Mouse (Mus musculus) stomach, embryonic 14.5 days (tissue): ENCODE data around the gene Plcg2. TPM values are rescaled to one million over a fixed set of nuclear protein-coding genes. Genes with fewer than 3 reads are reported as not detected.
A peak's percentile ranks its signal among the peaks of the same experiment; 100 is the strongest.

ENCODE experiments used
- ATAC-seq: fragments of 200-750 bp; cut with Nextera tagmentation; 2 replicates; pipeline ENCODE4 v1.8.0; 2017; ENCODE audit warnings: low read depth, moderate TSS enrichment; ENCODE audit not compliant: insufficient number of reproducible peaks, insufficient read depth, low FRiP score
- H3K27ac ChIP-seq: fragments of 300-500 bp; sonication (generic); 2 replicates; pipeline ENCODE4 v1.5.1; 2014; ENCODE audit warnings: mild to moderate bottlenecking, low read length, moderate library complexity, mixed read lengths
- H3K27me3 ChIP-seq: fragments of 300-500 bp; sonication (generic); 2 replicates; pipeline ENCODE4 v1.6.1; 2014; ENCODE audit warnings: low read length, control low read depth, mixed read lengths; ENCODE audit not compliant: control insufficient read depth, insufficient read depth
- H3K36me3 ChIP-seq: fragments of 300-500 bp; sonication (generic); 2 replicates; pipeline ENCODE4 v1.6.1; 2014; ENCODE audit warnings: mild to moderate bottlenecking, control low read depth, low read length, moderate library complexity, mixed read lengths; ENCODE audit not compliant: control insufficient read depth, insufficient read depth
- H3K4me1 ChIP-seq: fragments of 300-500 bp; sonication (generic); 2 replicates; pipeline ENCODE4 v1.6.1; 2014; ENCODE audit warnings: low read length, control low read depth, mixed read lengths; ENCODE audit not compliant: control insufficient read depth, insufficient read depth
- H3K4me2 ChIP-seq: fragments of 300-500 bp; sonication (generic); replicated peaks from 2 replicates; pipeline ENCODE4 v1.6.1; 2014; ENCODE audit warnings: low read depth, low read length, control low read depth
- H3K4me3 ChIP-seq: fragments of 300-500 bp; sonication (generic); 2 replicates; pipeline ENCODE4 v1.5.1; 2014; ENCODE audit warnings: low read depth, low read length, control low read depth
- H3K9ac ChIP-seq: fragments of 300-500 bp; sonication (generic); replicated peaks from 2 replicates; pipeline ENCODE4 v1.6.1; 2014; ENCODE audit warnings: low read depth, mild to moderate bottlenecking, control low read depth, low read length, moderate library complexity, mixed read lengths
- H3K9me3 ChIP-seq: fragments of 300-500 bp; sonication (generic); 2 replicates; pipeline ENCODE4 v1.6.1; 2016; ENCODE audit warnings: low read depth, low read length, control low read depth; ENCODE audit not compliant: control insufficient read depth
- WGBS: fragments of 180-500 bp; shearing (Covaris S2); extraction: QIAGEN DNeasy Blood & Tissue Kit; methylation state at CpG from one replicate; pipeline ENCODE4 v1.1.7; 2014; 5-methylcytosine and 5-hydroxymethylcytosine counted together
- polyA plus RNA-seq: library from polyadenylated mRNA; unstranded; fragments of >200 nt; fragmentation: Nextera tagmentation; extraction: Ambion mirVana; gene quantifications from 2 replicates; pipeline ENCODE4 v1.2.1, GENCODE M21; 2014

The Plcg2 gene
- polyA plus RNA-seq, 1 experiment from 2014 or later = 3.1 TPM

DNA sequence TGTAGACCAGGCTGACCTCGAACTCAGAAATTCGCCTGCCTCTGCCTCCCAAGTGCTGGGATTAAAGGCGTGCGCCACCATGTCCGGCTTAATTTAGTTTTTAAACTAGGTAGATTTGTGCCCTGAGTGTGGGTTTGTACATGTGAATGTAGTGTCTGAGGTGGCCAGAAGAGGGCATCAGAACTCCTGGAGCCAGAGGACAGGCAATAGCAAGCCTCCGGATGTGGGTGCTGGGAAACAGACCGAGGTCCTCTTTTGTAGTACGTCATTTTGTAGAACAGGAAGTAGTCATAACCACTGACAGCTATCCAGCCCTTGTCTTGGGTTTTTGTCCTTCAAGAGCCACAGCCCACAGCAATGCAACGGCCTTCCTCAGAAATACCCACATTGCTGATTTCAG is 141.5 kb downstream of the Plcg2 start:
- Histone ChIP-seq H3K27ac (no peak overlapping the region), H3K9ac (no peak overlapping the region), H3K27me3 (no peaks in the 10 kb centered on the region), H3K4me2 (no peak overlapping the region), H3K4me1 (no peaks in the 10 kb centered on the region), H3K4me3 (no peak overlapping the region), H3K9me3 (no peaks in the 10 kb centered on the region), H3K36me3 (no peaks in the 10 kb centered on the region)
- no peak for ATAC-seq
- WGBS = 93% methylated on average over 9 of the region's 9 CpGs

DNA sequence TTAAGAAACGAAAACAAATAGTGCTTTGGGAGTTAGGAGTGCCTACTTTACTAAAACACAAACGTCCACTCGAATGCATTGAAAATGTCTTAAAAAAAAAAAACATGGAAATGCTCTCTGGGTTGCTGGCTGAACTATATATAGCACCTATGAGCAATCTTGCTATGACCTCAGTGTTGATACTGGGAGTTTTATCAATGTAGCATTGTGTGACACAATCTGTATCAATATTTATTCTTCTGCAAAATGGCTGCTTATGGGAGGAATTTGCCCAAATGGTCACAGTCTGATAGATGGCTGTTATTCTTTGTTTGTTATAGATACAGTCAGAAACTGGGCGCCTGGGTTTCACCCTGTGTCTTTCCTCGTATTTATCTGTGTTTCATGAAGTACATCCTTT is 147.4 kb downstream of the Plcg2 start:
- H3K27ac ChIP-seq = no peak overlapping the region
- H3K4me2 ChIP-seq = no peak overlapping the region
- ATAC-seq = peak; percentile 78
- H3K4me1 ChIP-seq = no peaks in the 10 kb centered on the region
- H3K36me3 ChIP-seq = no peaks in the 10 kb centered on the region
- H3K27me3 ChIP-seq = no peaks in the 10 kb centered on the region
- H3K9me3 ChIP-seq = no peaks in the 10 kb centered on the region
- no peak overlapping the region for H3K9ac ChIP-seq
- WGBS = 48% methylated on average over 5 of the region's 5 CpGs
- H3K4me3 ChIP-seq = no peak overlapping the region

DNA sequence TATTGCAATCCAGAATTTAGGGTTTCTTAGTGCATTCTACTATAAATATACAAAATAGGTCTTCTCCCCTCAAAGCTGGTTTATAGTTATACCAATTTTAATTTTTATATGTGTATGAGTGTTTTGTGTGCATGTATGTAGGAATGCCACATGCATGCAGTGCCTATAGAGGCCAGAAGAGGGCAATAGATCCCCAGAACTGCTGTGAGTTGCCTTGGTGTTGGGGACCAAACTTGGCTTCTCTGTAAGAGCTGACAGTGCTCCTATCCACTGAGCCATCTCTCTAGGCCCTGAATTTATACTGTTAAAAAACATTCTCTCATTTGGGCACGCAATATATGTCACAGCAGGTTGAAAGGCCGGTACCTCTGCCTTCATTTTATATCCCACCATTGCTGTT is 147.9 kb downstream of the Plcg2 start:
- Histone ChIP-seq H3K27me3 (no peaks in the 10 kb centered on the region), H3K4me1 (no peaks in the 10 kb centered on the region), H3K4me2 (no peak overlapping the region), H3K27ac (no peak overlapping the region; the same call in 1 of the 2 replicates), H3K4me3 (no peak overlapping the region), H3K9ac (no peak overlapping the region), H3K9me3 (no peaks in the 10 kb centered on the region), H3K36me3 (no peaks in the 10 kb centered on the region)
- WGBS = 38% methylated on average over 2 of the region's 2 CpGs
- ATAC-seq = peak; percentile 43; the same call in 1 of the 2 replicates

DNA sequence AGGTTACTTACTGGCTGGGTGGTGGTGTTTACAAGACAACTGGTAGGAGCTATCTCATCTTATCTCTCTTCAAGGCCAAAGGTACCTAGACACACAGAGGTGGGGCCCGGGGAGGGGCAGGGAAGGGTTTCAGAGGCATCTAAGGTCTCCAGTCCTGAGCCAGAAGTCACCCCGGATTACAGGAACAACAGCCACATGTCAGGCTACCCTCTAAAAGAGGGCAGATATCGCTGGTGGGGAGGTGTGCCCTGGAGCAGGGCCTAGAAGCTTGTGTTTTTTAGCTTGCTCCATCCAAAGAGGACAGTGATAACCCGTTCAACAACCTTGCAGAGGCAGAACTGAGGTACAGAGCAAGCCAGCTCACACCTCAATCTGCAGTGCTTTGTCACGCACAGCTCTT is 148.3 kb downstream of the Plcg2 start:
- H3K9ac ChIP-seq = no peak overlapping the region
- no peaks in the 10 kb centered on the region for H3K36me3 ChIP-seq
- H3K4me1 ChIP-seq = no peaks in the 10 kb centered on the region
- no peak overlapping the region for H3K4me2 ChIP-seq
- H3K9me3 ChIP-seq = no peaks in the 10 kb centered on the region
- peak; percentile 58 for ATAC-seq
- WGBS = 59% methylated on average over 5 of the region's 5 CpGs
- H3K27me3 ChIP-seq = no peaks in the 10 kb centered on the region
- H3K27ac ChIP-seq = no peak overlapping the region; the same call in 1 of the 2 replicates
- no peak overlapping the region for H3K4me3 ChIP-seq

DNA sequence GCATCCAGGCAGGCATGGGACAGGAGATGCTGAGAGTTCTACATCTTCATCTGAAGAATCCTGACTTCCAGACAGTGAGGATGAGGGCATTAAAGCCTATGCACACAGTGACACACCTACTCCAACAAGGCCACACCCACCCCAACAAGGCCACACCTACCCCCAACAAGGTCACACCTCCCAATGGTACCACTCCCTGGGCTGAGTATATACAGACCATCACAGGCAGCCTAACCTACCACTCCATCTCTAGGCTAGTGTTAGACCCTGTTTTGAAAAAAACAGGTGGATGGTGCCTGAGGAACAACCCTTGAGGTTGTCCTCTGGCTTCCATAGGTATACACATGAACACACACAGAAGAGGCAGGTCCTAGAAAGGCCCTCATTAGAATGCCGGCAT is 154.2 kb downstream of the Plcg2 start:
- no peak overlapping the region for H3K27ac ChIP-seq
- no peaks in the 10 kb centered on the region for H3K4me1 ChIP-seq
- H3K9me3 ChIP-seq = no peaks in the 10 kb centered on the region
- no peak overlapping the region for H3K9ac ChIP-seq
- WGBS = 96% methylated on average over 1 of the region's 1 CpGs
- H3K4me3 ChIP-seq = no peak overlapping the region
- no peak; the same call in 1 of the 2 replicates for ATAC-seq
- no peak overlapping the region for H3K4me2 ChIP-seq
- no peaks in the 10 kb centered on the region for H3K36me3 ChIP-seq
- no peaks in the 10 kb centered on the region for H3K27me3 ChIP-seq

DNA sequence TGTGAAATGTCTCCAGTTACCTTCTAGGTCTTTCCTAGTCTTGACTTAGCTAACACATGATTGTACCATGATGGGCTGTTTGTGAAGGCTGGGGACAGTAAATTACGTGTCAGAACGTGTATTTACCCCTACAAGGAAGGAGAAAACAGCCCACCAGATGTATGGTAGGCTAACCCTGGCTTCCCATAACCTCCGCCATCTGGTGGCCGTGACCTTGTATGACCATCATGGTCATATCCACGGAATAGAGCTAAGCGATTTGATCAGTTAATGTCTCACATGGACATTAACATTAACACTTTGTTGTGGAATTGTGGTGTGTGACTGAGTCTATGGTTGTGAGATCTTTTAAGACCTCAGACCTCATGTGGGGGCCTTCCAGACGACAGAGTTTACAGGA is 160.9 kb downstream of the Plcg2 start:
- H3K4me2 ChIP-seq = no peak overlapping the region
- peaks cover 8% of the 10 kb centered on the region; the same call in 1 of the 2 replicates for H3K4me1 ChIP-seq
- no peak for ATAC-seq
- H3K9me3 ChIP-seq = no peaks in the 10 kb centered on the region
- H3K27me3 ChIP-seq = no peaks in the 10 kb centered on the region
- H3K27ac ChIP-seq = no peak overlapping the region
- no peaks in the 10 kb centered on the region for H3K36me3 ChIP-seq
- H3K4me3 ChIP-seq = no peak overlapping the region
- 66% methylated on average over 7 of the region's 7 CpGs for WGBS
- H3K9ac ChIP-seq = no peak overlapping the region

DNA sequence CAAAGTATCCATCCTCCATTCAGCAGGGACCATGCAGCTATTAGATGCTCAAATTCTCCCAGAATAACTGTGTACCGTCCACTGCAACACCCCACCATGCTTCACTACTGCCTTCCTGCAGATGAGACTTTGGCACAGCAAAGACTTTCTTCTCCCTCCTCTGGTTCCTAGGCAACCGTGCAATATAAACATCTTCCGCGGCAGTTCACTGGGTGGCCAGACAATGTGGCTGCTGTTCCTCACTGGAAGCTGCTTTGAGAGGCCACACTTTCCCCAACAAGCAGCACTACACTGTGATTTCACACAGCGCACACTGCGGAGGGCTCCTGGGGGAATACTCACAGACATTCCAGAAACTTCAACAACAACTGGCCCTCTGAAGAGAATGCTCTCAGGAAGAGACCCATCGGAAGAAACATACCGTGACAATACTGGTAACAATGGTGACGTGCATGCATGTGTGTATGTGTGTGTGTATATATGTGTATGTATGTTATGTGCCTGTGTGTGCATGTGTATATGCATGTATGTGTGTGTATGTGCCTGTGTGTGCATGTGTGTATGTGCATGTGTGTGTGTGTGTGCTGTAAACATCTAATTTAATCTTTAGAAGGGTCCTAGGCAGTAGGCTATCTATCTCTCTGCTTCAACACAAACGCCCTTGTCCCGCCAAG is 162.4 kb downstream of the Plcg2 start:
- H3K9ac ChIP-seq = no peak overlapping the region
- H3K9me3 ChIP-seq = no peaks in the 10 kb centered on the region
- WGBS = 15% methylated on average over 11 of the region's 11 CpGs

DNA sequence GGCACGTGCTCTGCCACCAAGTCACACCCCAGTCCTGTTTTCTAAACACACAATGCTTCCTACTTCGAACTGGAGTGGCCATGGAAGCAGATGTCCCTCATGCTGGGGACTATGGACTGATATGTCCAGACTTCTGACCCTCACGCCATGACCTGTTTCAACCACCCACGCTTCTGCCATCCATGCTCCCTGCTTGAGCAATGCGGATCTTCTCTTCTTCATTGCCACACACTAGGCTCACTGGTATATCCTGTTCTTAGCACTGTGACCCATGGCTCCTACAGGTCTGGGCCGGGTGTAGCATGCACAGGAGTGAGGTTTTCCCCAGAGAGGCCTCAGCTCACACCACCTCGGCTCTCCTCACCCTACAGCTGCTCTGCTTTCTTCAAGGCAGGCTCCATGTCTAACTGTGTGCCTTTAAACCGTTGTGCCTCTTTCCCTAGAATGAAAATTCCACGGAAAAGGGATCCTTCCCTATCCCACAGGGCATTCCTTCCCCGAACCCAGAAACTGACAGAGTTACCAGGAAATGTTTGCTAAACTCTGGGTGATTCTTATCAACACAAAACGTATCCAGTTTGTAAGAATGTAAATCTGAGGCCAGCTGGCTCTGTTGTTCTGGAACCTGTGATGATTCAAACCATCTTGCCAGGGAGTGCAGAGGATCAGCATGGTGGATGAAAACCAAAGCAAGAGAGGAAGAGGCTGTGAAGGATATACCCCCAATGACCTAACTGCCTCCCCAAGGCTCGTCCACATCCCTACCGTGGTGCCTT is 169.4 kb downstream of the Plcg2 start:
- 69% methylated on average over 13 of the region's 13 CpGs for WGBS
- Histone ChIP-seq H3K36me3 (no peaks in the 10 kb centered on the region), H3K27me3 (no peaks in the 10 kb centered on the region), H3K4me2 (no peak overlapping the region), H3K9ac (no peak overlapping the region), H3K4me1 (no peaks in the 10 kb centered on the region), H3K4me3 (no peak overlapping the region), H3K9me3 (no peaks in the 10 kb centered on the region), H3K27ac (no peak overlapping the region)
- ATAC-seq = no peak

More for the DNA sequence above, 162.4 kb downstream of the Plcg2 start:
- H3K4me3 ChIP-seq = peak overlapping the region; percentile 9; the same call in 1 of the 2 replicates
- H3K27ac ChIP-seq = peak overlapping the region; percentile 39; the same call in 1 of the 2 replicates
- ATAC-seq = peak; percentile 85
- H3K4me2 ChIP-seq = peak overlapping the region; percentile 27
- H3K36me3 ChIP-seq = no peaks in the 10 kb centered on the region
- H3K27me3 ChIP-seq = no peaks in the 10 kb centered on the region
- H3K4me1 ChIP-seq = peaks cover 8% of the 10 kb centered on the region; the same call in 1 of the 2 replicates
